Mouse (Mus musculus): ENCODE data around the gene Cnih4. TPM values are rescaled to one million over a fixed set of nuclear protein-coding genes. Genes with fewer than 3 reads are reported as not detected.

Gene Cnih4
- polyA plus RNA-seq, 1 experiment from 2014 or later = 69.5 TPM

DNA sequence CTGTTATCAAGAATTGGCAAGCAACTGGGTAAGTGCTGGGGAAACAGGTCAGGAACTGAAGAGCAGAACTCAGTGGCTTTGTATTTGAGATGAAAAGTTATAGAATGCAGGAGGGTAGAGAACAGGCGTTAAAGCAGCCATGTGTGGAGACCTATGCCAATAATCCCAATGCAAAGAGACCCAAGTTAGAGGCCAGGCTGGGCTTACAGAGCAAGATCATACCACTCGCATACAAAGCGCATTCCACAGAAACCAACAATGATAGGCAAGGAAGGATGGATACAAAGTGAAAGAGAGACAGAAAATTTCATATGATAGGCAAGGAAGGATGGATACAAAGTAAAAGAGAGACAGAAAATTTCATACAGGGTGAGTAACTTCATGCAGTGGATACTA, 5.9 kb downstream of the Cnih4 start:
- H3K4me3 ChIP-seq = no peak overlapping the region

DNA sequence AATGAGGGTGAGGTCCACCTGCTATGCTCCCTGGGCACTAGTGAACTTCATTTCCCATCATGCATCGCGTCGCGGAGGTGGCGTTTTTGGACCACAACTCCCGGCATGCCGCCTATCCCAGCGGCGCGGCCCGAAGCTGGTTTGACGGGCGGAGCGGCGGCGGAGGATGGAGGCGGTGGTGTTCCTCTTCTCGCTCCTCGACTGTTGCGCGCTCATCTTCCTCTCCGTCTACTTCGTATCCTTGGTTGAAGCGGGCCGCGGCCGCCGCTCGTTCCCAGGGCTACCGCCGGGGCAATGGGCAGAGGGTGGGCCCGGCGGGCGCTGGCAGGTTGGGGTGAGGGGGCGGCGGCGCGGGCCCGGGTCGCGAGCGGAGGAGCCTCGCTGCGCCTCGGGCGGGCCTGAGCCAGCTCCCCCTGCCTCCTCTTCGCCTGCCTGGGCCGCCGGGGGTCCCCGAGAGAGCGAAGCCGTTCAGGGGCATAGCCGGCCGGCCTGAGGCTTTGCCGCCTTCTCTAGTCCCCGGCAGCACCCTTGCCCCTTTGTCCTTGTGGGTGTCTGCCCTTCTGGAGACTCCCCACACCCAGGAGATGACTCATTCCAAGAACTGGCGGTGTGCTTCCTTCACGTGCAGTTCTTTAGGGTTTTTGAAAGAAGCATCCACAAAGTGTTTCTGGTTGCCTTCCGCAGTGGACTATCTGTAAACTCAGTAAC, 6.5 kb downstream of the Cnih4 start:
- ATAC-seq (ENCODE audit: low FRiP score, low read depth) = peak; percentile 90
- Histone ChIP-seq H3K27me3 (replicated peaks) (no peaks in the 10 kb centered on the region), H3K4me1 (peaks cover 13% of the 10 kb centered on the region), H3K4me2 (replicated peaks) (peak overlapping the region; percentile 68), H3K9me3 (no peaks in the 10 kb centered on the region), H3K36me3 (peaks cover 18% of the 10 kb centered on the region), H3K9ac (peak overlapping the region; percentile 86), H3K27ac (peak overlapping the region; percentile 57; the same call in 1 of the 2 replicates), H3K4me3 (peak overlapping the region; percentile 80)
- WGBS = under 1% methylated on average over 59 of the region's 59 CpGs

More for the DNA sequence above, 5.9 kb downstream of the Cnih4 start:
- WGBS = 69% methylated on average over 3 of the region's 3 CpGs
- Histone ChIP-seq H3K9ac (no peak overlapping the region), H3K27me3 (replicated peaks) (no peaks in the 10 kb centered on the region), H3K4me2 (replicated peaks) (no peak overlapping the region), H3K36me3 (peaks cover 12% of the 10 kb centered on the region), H3K27ac (no peak overlapping the region), H3K9me3 (no peaks in the 10 kb centered on the region), H3K4me1 (peaks cover 16% of the 10 kb centered on the region)
- ATAC-seq (ENCODE audit: low FRiP score, low read depth) = peak; percentile 29; the same call in 1 of the 2 replicates

DNA sequence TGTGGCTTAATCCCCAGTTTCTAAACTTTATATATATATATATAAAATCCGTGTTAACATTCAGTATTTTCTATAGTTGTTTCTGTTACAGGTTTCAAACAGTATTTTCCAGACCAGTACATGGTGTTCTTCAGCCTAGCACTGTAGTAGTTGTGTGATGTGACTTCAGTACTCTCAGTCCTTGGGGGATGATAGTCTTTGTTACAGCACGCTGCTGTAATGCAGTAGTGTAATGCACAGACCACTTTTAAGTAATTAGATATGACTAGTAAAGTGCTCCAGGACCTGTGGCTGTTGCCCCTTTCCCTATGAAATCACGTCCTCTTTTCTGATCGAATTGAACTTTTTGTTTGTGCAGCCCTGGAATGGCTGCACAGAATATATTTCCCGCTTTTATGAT, 7.0 kb downstream of the Cnih4 start:
- no peaks in the 10 kb centered on the region for H3K9me3 ChIP-seq
- H3K4me3 ChIP-seq = peak overlapping the region; percentile 80
- no peak for ATAC-seq (ENCODE audit: low FRiP score, low read depth)
- H3K4me1 ChIP-seq = peaks cover 12% of the 10 kb centered on the region
- no peaks in the 10 kb centered on the region for H3K27me3 ChIP-seq (replicated peaks)
- H3K9ac ChIP-seq = peak overlapping the region; percentile 86
- no peak overlapping the region for H3K27ac ChIP-seq
- 49% methylated on average over 5 of the region's 5 CpGs for WGBS
- peak overlapping the region; percentile 68 for H3K4me2 ChIP-seq (replicated peaks)
- peaks cover 18% of the 10 kb centered on the region for H3K36me3 ChIP-seq

DNA sequence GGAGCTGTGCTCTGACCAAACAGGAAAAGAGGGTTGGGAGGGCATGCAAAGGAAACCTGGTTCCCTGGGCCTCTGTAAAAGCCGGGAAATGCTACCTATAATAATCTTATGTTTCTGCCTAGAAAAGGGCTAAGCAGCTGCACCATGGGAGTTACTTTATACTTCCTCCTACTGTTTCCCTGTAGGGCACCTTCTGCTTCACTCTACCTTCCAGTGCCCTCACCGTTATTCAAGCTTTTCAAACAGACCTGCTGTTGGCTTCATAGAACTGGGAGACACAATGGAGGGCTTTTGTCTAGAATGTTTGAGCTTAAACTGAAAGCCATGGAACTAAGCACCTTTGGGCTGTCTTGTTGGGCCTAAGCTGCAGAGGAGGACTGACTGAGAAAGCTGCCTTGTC, 23.3 kb downstream of the Cnih4 start:
- H3K4me2 ChIP-seq (replicated peaks) = no peak overlapping the region
- no peaks in the 10 kb centered on the region for H3K27me3 ChIP-seq (replicated peaks)
- no peak overlapping the region for H3K9ac ChIP-seq
- no peak overlapping the region for H3K27ac ChIP-seq
- no peaks in the 10 kb centered on the region for H3K9me3 ChIP-seq
- WGBS = 86% methylated on average over 2 of the region's 2 CpGs
- H3K36me3 ChIP-seq = peaks cover 51% of the 10 kb centered on the region
- no peak for ATAC-seq (ENCODE audit: low FRiP score, low read depth)
- H3K4me1 ChIP-seq = no peaks in the 10 kb centered on the region
- H3K4me3 ChIP-seq = no peak overlapping the region

DNA sequence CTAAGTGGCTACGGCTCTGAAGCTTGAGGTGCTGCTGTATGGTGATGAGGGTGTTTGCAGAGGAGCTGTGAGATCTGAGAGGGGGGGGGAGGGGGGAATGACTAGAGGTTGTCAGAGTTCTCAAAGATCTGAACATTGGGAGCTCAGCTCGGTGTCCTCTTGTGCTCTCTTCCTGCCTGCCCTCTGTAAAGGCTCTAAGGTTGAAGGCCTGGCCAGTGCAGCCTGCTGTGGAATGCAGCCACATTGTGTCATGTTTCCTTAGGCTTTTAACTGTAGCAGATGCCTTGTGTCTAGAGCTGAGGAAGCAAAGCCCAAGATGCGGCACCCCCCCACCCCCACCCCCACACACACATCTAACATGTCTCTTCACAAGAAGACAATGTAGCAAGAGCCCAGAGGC, 23.9 kb downstream of the Cnih4 start:
- no peak for ATAC-seq (ENCODE audit: low FRiP score, low read depth)
- H3K4me1 ChIP-seq = no peaks in the 10 kb centered on the region
- H3K9ac ChIP-seq = no peak overlapping the region
- peaks cover 46% of the 10 kb centered on the region for H3K36me3 ChIP-seq
- 88% methylated on average over 3 of the region's 3 CpGs for WGBS
- H3K27ac ChIP-seq = no peak overlapping the region
- no peaks in the 10 kb centered on the region for H3K9me3 ChIP-seq
- H3K4me2 ChIP-seq (replicated peaks) = no peak overlapping the region
- no peaks in the 10 kb centered on the region for H3K27me3 ChIP-seq (replicated peaks)
- H3K4me3 ChIP-seq = no peak overlapping the region

DNA sequence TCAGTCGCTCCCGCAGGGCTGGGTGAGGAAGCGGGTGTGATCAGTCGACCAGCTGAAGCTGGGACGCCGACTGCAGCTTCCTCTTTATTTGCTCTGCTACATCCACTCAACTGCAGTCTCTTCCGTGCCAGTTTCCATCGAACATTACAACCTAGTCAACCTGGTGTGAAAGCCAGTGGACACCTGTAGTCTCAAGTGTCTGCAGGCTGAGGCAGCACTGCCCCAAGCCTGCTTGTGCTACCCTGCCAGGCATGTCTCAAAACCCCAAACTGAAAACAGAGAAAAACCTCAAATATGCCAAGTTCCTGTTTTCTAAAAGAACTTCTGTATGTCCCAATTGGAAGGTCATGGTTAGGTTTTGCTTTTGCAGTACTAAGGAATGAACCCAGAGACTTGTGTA, 25.7 kb downstream of the Cnih4 start:
- no peaks in the 10 kb centered on the region for H3K9me3 ChIP-seq
- WGBS = 88% methylated on average over 8 of the region's 8 CpGs
- H3K27ac ChIP-seq = no peak overlapping the region
- H3K4me3 ChIP-seq = no peak overlapping the region
- H3K4me2 ChIP-seq (replicated peaks) = no peak overlapping the region
- H3K9ac ChIP-seq = no peak overlapping the region
- H3K4me1 ChIP-seq = no peaks in the 10 kb centered on the region
- H3K27me3 ChIP-seq (replicated peaks) = no peaks in the 10 kb centered on the region
- H3K36me3 ChIP-seq = peaks cover 33% of the 10 kb centered on the region
- ATAC-seq (ENCODE audit: low FRiP score, low read depth) = no peak

DNA sequence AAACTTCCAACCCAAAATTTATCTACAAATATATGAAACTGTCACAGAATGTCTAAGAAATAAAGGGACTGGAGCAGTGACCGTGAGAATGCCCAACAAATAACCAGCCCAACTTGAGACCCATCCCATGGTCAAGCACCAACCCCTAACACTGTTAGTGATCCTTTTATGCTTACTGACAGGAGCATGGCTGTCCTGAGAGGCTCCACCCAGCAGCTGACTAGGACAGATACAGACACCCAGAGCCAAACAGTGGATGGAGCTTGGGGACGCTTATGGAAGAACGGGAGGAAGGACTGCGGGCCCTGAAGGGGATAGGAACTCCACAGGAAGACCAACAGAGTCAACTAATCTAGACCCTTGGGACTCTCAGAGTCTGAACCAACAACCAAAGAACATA, 44.4 kb downstream of the Cnih4 start:
- no peak overlapping the region for H3K9ac ChIP-seq
- peaks cover 71% of the 10 kb centered on the region for H3K36me3 ChIP-seq
- no peak for ATAC-seq (ENCODE audit: low FRiP score, low read depth)
- H3K4me3 ChIP-seq = no peak overlapping the region
- H3K4me1 ChIP-seq = no peaks in the 10 kb centered on the region
- H3K4me2 ChIP-seq (replicated peaks) = no peak overlapping the region
- H3K9me3 ChIP-seq = no peaks in the 10 kb centered on the region
- H3K27me3 ChIP-seq (replicated peaks) = no peaks in the 10 kb centered on the region
- H3K27ac ChIP-seq = no peak overlapping the region
- 90% methylated on average over 4 of the region's 4 CpGs for WGBS

DNA sequence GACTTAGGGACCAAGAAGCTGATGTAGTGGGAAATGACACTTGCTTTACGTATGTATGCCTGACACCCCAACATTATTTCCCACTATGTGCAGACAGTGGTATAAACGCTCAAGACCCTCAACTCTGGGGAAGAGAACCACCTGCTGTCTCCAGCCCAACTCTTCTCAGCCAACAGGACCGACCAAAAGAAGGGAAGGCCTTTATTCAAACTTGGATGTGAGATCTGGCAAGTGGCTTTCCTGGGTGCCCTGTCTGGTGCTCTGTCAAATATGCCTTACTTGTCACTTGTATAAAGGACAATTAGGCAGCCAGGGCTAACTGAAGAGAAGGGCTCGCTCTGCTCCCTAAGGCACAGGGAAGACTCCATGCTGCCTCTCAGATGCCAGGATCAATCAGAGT, 55.0 kb downstream of the Cnih4 start:
- no peak for ATAC-seq (ENCODE audit: low FRiP score, low read depth)
- Histone ChIP-seq H3K4me2 (replicated peaks) (no peak overlapping the region), H3K27ac (no peak overlapping the region), H3K4me3 (no peak overlapping the region), H3K9me3 (no peaks in the 10 kb centered on the region), H3K9ac (no peak overlapping the region), H3K36me3 (peaks cover 75% of the 10 kb centered on the region), H3K27me3 (replicated peaks) (no peaks in the 10 kb centered on the region), H3K4me1 (no peaks in the 10 kb centered on the region)
- WGBS = 90% methylated on average over 4 of the region's 4 CpGs

DNA sequence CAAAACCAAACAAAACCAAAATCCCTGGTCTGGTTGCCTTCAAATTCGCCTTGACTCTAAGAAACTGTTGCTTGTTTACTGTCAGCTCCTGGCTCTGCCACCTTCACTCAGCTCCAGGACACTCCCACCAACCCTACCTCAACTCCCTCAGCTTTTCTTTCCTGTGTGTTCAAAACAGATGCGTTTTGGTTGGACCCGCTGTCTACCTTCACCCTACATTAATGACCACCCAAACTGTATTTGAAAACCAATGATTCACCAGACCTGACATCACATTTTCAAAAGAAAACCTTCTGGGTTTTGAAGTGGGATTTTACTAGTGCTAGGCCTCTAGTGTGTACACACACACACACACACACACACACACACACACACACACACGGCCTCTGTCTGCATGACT, 65.7 kb downstream of the Cnih4 start:
- ATAC-seq (ENCODE audit: low FRiP score, low read depth) = no peak
- 0 out of 2 replicates have a peak overlapping the region, but pooled peaks have one; percentile 87 for H3K27ac ChIP-seq

DNA sequence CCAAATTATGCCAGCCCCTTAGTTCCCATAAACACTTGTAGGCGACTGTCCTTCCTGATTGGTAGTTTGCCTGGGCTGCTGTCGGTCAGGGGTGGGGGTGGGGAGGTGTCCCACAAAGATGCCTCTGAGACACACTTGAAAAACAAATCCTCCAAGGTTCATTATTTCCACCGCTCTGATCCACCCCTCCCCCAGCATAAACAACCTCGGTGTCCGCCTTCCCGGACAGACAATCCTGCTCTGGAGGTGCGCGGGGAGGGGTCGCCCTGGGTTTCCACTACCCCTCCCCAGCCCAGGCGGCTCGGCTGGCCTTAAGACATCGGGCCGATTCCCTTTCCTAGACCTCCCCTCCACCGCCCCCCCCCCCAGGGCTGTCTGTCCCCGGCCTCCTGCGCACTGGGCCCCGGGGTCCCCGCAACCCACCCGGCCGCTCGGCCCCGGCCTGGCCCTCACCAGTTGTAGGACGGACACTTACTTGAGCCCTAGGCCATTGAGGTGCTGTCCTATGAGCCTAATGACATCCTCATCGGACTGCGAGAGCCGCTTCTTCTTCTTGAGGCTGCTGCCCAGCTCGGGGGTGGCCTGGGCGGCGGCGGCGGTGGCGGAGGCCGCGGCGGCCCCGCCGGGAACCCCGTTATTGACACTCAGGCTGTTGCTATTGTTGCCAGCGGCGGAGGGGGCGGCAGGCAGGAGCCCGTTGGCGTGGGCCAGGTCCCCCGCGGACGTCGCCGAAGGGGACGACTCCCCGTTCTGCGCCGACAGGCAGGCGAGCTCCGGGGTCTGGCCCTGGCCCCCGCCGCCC, 66.3 kb downstream of the Cnih4 start:
- no peaks in the 10 kb centered on the region for H3K9me3 ChIP-seq
- H3K4me2 ChIP-seq (replicated peaks) = peak overlapping the region; percentile 94
- peak overlapping the region; percentile 100 for H3K4me3 ChIP-seq
- H3K27ac ChIP-seq = peak overlapping the region; percentile 87; the same call in 1 of the 2 replicates
- H3K4me1 ChIP-seq = peaks cover 25% of the 10 kb centered on the region
- WGBS = under 1% methylated on average over 53 of the region's 56 CpGs
- peaks cover 15% of the 10 kb centered on the region for H3K36me3 ChIP-seq
- peak overlapping the region; percentile 99 for H3K9ac ChIP-seq
- no peaks in the 10 kb centered on the region for H3K27me3 ChIP-seq (replicated peaks)
- ATAC-seq (ENCODE audit: low FRiP score, low read depth) = peak; percentile 59

More for the DNA sequence above, 65.7 kb downstream of the Cnih4 start:
- Histone ChIP-seq H3K9ac (peak overlapping the region; percentile 99), H3K4me3 (peak overlapping the region; percentile 100), H3K36me3 (peaks cover 17% of the 10 kb centered on the region), H3K27me3 (replicated peaks) (no peaks in the 10 kb centered on the region), H3K9me3 (no peaks in the 10 kb centered on the region), H3K4me1 (peaks cover 25% of the 10 kb centered on the region), H3K4me2 (replicated peaks) (peak overlapping the region; percentile 94)
- 24% methylated on average over 4 of the region's 4 CpGs for WGBS

DNA sequence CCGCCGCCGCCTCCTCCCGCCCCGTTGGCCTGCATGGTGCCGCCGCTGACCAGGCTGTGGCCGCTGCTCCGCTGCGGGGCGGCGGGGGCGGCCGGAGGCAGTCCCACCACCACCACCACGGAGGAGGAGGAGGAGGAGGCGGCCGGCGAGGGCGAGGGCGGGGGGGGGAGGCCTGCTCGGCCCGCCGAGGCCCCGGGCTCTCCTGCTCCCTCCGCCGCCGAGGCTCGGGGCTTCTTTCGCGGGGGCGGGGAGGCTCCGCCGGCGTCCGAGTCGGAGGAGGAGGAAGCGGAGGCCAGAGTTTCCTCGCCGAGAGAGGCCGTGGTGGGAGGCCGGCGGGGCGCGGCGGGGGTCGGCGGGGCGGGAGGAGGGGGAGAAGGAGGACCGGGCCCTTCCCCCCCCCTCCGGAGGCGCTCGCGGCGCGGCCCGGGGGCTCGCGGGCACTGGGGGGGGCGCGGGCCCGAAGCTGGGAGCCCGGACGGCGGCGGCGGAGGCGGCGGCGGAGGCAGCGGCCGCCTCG, 67.0 kb downstream of the Cnih4 start:
- peaks cover 11% of the 10 kb centered on the region for H3K36me3 ChIP-seq
- H3K4me1 ChIP-seq = peaks cover 25% of the 10 kb centered on the region
- H3K27ac ChIP-seq = peak overlapping the region; percentile 87
- no peaks in the 10 kb centered on the region for H3K27me3 ChIP-seq (replicated peaks)
- no peaks in the 10 kb centered on the region for H3K9me3 ChIP-seq
- H3K9ac ChIP-seq = peak overlapping the region; percentile 99
- peak overlapping the region; percentile 94 for H3K4me2 ChIP-seq (replicated peaks)
- H3K4me3 ChIP-seq = peak overlapping the region; percentile 100
- ATAC-seq (ENCODE audit: low FRiP score, low read depth) = peak; percentile 39
- 1% methylated on average over 34 of the region's 72 CpGs for WGBS

DNA sequence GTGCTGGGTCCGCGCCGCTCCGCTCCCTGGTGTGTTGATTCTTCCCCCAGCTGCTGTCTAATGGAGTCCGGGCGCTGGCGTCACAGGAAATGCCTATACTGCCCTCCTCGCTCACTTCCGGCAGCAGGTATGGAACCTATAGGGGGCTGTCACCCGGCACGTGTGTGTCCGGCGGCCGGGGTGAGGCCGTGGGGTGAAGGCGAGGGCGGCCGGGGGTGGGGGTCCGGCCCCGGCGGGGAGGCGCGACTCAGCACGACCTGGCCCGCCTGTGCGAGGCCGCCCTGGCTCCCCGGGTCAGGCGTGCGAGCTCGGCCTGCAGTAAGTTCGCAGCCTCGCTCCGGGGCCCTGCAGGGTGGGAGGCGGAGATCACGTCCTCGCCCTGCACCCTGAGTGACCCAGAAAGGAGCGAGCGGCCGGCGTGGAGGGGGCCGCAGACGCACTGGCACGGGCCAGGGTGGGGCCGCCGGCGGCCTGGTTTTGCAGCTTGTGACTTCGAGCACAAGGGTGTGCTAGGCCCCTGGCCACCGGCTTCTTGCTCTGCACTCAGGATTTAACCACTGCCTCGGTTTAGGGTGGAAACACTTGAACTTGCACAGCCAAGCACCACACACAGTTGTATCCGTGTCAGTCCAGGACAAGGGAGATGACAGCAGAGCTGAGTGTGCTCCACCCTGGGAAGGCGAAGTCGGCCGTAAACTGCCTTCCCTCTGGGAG, 67.6 kb downstream of the Cnih4 start, which contains the start of gene Wdr26:
TSS of gene Wdr26 (minus strand) at position 82 of the 714 bp plus-strand sequence.
- Histone ChIP-seq H3K36me3 (peaks cover 6% of the 10 kb centered on the region; the same call in 1 of the 2 replicates), H3K4me2 (replicated peaks) (peak within 1 kb of the TSS; percentile 94), H3K9ac (peak within 1 kb of the TSS; percentile 99), H3K4me1 (peaks cover 25% of the 10 kb centered on the region), H3K27ac (peak within 1 kb of the TSS; percentile 87), H3K9me3 (no peaks in the 10 kb centered on the region), H3K27me3 (replicated peaks) (no peaks in the 10 kb centered on the region), H3K4me3 (peak within 1 kb of the TSS; percentile 100)
- under 1% methylated on average over 54 of the region's 54 CpGs for WGBS
- ATAC-seq (ENCODE audit: low FRiP score, low read depth) = peak; percentile 94

Data from neural tube, embryonic 12.5 days (tissue).